Mouse (Mus musculus) heart, adult 2 months (tissue): Measurements from ENCODE around the gene Tnks2.

Experiments
- CTCF ChIP-seq: fragments of 200-600 bp; IDR thresholded peaks from 2 replicates; pipeline ENCODE4 v1.8.1; 2022; ENCODE audit warnings: antibody characterized with exemption, mild to moderate bottlenecking, moderate library complexity
- EP300 ChIP-seq: fragments of 200-500 bp; IDR thresholded peaks from 2 replicates; pipeline ENCODE4 v1.6.1; 2011; ENCODE audit warnings: low read depth, low read length, control low read depth; ENCODE audit not compliant: insufficient read depth
- POLR2A ChIP-seq: fragments of 200-500 bp; IDR thresholded peaks from 2 replicates; pipeline ENCODE4 v1.6.1; 2011; ENCODE audit warnings: mild to moderate bottlenecking, low read depth, low read length, control low read depth; ENCODE audit not compliant: insufficient read depth

DNA sequence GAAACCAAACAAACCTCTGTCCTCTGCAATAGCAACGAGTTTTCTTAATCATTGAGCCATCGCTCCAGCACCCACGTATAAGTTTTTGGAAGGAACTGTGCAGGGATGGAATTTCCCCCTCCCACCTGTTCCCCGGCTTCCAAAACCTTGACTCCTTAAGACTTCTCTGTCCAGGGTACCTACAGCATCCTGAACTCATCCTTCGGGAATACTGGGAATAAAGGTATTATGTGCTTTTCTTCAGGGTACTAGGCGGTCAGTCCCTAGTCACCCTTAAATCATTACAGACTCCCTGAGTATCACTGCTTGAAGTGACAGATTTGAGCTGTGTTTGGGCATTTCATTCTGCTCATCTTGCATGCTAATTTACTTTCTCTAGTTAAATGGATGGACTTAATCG is 69.3 kb downstream of the Tnks2 start:
- TF ChIP-seq CTCF (no peak), POLR2A (no peak), EP300 (no peak)
